Mouse (Mus musculus) forebrain, embryonic 11.5 days (tissue): ENCODE measurements at regions not wholly inside any gene's neighbourhood (a gene's known extent, or its start where the extent isn't known, plus 50 kb on each side); places are given as distances from the start of the nearest gene placed in this dataset.

ENCODE experiments used
- ATAC-seq: fragments of 200-750 bp; cut with Nextera tagmentation; replicated peaks from 2 replicates; pipeline ENCODE4 v1.8.0; 2017; ENCODE audit warnings: moderate TSS enrichment; ENCODE audit not compliant: low FRiP score
- DNase-seq: peaks from one replicate; pipeline ENCODE4 v3.0.0-alpha.2; 2017; ENCODE audit warnings: low spot score
- H3K27ac ChIP-seq: fragments of 300-500 bp; sonication (generic); 2 replicates; pipeline ENCODE4 v1.5.1; 2014; ENCODE audit warnings: low read depth, low read length
- H3K27me3 ChIP-seq: fragments of 300-500 bp; sonication (generic); 2 replicates; pipeline ENCODE4 v1.6.1; 2014; ENCODE audit warnings: mild to moderate bottlenecking, low read length, mixed read lengths; ENCODE audit not compliant: control insufficient read depth, insufficient read depth
- H3K36me3 ChIP-seq: fragments of 300-500 bp; sonication (generic); 2 replicates; pipeline ENCODE4 v1.6.1; 2014; ENCODE audit warnings: mild to moderate bottlenecking, low read length, moderate library complexity, mixed read lengths; ENCODE audit not compliant: control insufficient read depth, insufficient read depth
- H3K4me1 ChIP-seq: fragments of 300-500 bp; sonication (generic); replicated peaks from 2 replicates; pipeline ENCODE4 v1.6.1; 2014; ENCODE audit warnings: low read length, mixed read lengths; ENCODE audit not compliant: control insufficient read depth, insufficient read depth
- H3K4me2 ChIP-seq: fragments of 300-500 bp; sonication (generic); 2 replicates; pipeline ENCODE4 v1.6.1; 2014; ENCODE audit warnings: low read depth, mild to moderate bottlenecking, low read length, moderate library complexity, mixed read lengths; ENCODE audit not compliant: severe bottlenecking
- H3K4me3 ChIP-seq: fragments of 300-500 bp; sonication (generic); 2 replicates; pipeline ENCODE4 v1.5.1; 2014; ENCODE audit warnings: low read depth, low read length
- H3K9ac ChIP-seq: fragments of 300-500 bp; sonication (generic); 2 replicates; pipeline ENCODE4 v1.6.1; 2014; ENCODE audit warnings: low read length
- H3K9me3 ChIP-seq: fragments of 300-500 bp; sonication (generic); 2 replicates; pipeline ENCODE4 v1.6.1; 2016; ENCODE audit warnings: low read length, mixed read lengths; ENCODE audit not compliant: control insufficient read depth
- WGBS: fragments of 180-500 bp; shearing (Covaris S2); extraction: QIAGEN DNeasy Blood & Tissue Kit; methylation state at CpG from one replicate; pipeline ENCODE4 v1.1.7; 2014; 5-methylcytosine and 5-hydroxymethylcytosine counted together

DNA sequence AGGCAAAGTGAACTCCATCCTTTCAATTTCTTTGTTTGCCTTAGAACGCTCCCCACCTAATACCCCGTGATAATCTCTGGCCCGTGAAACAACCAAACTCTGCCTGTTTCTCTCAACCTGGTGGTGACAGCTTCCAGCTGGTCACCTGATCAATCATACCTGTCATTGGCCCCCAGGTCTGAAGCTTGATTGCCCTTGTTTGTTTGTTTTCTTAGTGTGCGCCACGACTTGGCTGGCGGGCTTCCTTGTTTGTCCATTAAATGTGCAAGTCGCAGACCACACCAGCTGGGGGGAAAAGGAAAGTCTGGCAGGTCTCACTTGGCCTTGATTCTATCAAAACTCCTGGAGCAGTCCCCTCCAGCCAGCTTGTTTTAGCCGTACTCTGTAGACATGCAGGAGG lies 666.1 kb downstream of the Kcnj2 start:
- Histone ChIP-seq H3K9me3 (no peaks in the 10 kb centered on the region), H3K4me3 (no peak overlapping the region), H3K4me2 (no peak overlapping the region), H3K4me1 (no peaks in the 10 kb centered on the region), H3K27ac (no peak overlapping the region), H3K27me3 (no peaks in the 10 kb centered on the region), H3K9ac (no peak overlapping the region), H3K36me3 (no peaks in the 10 kb centered on the region)
- 87% methylated on average over 8 of the region's 8 CpGs for WGBS
- no peak for DNase-seq
- ATAC-seq, result no peak

DNA sequence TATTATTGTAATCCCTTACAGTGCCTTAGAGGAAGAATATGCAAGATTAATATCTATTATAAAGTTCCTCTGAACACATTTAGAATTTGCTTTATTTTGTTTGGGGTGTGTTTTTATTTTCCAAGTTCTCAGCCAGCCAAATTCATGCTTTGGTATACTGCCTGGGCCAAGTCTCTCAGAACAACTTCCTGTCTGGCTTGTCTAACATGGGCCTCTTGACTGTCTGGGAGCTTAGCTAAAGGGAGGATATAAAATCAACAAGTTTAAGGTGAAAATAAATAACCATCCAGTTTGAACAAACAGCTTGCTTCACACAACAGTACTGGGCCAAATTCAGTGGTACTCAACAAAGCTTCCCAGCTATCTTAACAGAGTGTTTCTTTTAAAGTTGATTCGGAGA lies 669.5 kb downstream of the Kcnj2 start:
- DNase-seq (no peak), ATAC-seq (no peak)
- no peak overlapping the region for H3K4me2 ChIP-seq
- H3K9me3 ChIP-seq, result no peaks in the 10 kb centered on the region
- no peaks in the 10 kb centered on the region for H3K27me3 ChIP-seq
- no peak overlapping the region for H3K4me3 ChIP-seq
- H3K36me3 ChIP-seq, result no peaks in the 10 kb centered on the region
- 86% methylated on average over 1 of the region's 1 CpGs for WGBS
- no peak overlapping the region for H3K9ac ChIP-seq
- H3K4me1 ChIP-seq, result no peaks in the 10 kb centered on the region
- H3K27ac ChIP-seq, result no peak overlapping the region

DNA sequence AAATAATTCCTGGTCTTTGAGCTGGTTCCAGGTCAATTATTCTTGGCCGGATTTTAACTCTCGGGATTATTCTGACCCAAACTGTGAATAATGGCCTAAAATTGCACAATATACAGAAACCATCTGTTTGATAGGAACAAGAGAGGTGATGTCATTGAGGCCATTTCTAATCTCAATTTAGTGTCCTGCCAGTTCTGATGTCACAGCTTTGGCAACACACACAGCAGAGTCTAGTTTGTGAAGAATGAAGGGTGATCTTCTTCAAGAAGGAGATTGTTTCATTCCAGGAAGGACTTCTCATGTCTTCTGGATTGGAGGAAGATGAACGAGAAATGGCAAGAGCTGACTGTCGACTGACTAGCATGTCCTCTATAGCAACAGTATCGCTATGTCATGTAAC lies 670.0 kb downstream of the Kcnj2 start:
- H3K4me1 ChIP-seq, result no peaks in the 10 kb centered on the region
- no peak overlapping the region for H3K9ac ChIP-seq
- no peaks in the 10 kb centered on the region for H3K9me3 ChIP-seq
- H3K27me3 ChIP-seq, result no peaks in the 10 kb centered on the region
- no peak overlapping the region for H3K4me3 ChIP-seq
- ATAC-seq (no peak), DNase-seq (no peak)
- H3K27ac ChIP-seq, result no peak overlapping the region
- 93% methylated on average over 5 of the region's 5 CpGs for WGBS
- H3K4me2 ChIP-seq, result no peak overlapping the region
- no peaks in the 10 kb centered on the region for H3K36me3 ChIP-seq

DNA sequence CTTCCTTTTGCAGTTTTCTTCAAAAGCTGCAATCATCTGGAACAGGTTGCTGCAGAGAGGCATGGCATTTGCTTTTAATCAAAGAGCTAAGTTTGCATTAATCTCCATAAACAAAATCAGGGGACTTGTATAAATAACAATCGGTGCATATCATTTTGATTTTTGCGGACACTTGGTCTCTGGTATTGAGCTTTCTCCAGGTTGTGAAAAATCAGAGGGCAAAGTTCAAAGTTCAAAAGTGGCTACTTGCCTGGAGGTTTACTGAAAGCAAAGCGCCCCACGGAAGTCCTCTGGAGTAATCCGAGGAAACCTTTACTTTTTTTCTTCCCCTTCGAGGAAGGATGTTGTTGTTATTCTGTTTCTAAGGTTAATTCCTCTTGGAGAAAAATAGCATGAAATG lies 677.4 kb downstream of the Kcnj2 start:
- H3K27me3 ChIP-seq, result no peaks in the 10 kb centered on the region
- H3K4me2 ChIP-seq, result no peak overlapping the region
- ATAC-seq, result no peak
- no peak overlapping the region for H3K9ac ChIP-seq
- no peak overlapping the region for H3K4me3 ChIP-seq
- no peak for DNase-seq
- H3K4me1 ChIP-seq, result no peaks in the 10 kb centered on the region
- H3K36me3 ChIP-seq, result no peaks in the 10 kb centered on the region
- no peaks in the 10 kb centered on the region for H3K9me3 ChIP-seq
- 52% methylated on average over 6 of the region's 6 CpGs for WGBS
- H3K27ac ChIP-seq, result no peak overlapping the region

DNA sequence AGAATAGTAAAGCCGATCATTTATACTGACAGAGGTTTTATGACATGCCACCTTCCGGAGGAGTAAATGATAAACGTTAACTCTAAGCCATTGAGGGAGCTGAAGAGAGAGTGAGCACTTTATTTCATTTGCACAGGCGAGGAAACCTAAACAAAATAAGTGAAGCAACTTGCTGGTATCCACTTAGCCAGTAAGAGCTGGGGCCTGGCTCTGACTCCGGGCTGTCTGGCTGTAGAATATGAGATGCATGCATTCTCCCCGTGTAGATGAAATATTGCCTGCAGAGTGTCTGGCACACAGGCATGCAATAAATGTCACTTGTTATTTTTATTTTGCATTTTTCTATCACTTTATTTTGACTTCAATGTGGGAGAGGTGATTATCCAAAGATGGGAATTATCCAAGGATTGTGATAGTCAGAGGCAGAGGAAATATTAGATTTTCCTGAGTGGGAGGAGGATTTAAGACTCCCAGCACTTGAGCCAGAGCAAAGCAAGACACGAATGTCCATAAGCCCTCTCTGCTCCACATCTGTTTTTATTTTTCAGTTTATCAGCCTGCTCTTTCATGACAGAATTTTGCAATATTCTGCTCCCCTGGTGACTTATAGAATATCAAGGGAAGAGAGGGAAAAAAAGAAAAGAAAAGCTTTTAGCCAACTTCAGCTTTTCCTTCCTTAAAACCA lies 681.4 kb downstream of the Kcnj2 start:
- Histone ChIP-seq H3K36me3 (no peaks in the 10 kb centered on the region), H3K4me3 (no peak overlapping the region), H3K27ac (no peak overlapping the region), H3K9ac (no peak overlapping the region), H3K4me2 (no peak overlapping the region), H3K4me1 (no peaks in the 10 kb centered on the region), H3K27me3 (no peaks in the 10 kb centered on the region), H3K9me3 (no peaks in the 10 kb centered on the region)
- DNase-seq (no peak), ATAC-seq (no peak)
- 79% methylated on average over 7 of the region's 7 CpGs for WGBS

DNA sequence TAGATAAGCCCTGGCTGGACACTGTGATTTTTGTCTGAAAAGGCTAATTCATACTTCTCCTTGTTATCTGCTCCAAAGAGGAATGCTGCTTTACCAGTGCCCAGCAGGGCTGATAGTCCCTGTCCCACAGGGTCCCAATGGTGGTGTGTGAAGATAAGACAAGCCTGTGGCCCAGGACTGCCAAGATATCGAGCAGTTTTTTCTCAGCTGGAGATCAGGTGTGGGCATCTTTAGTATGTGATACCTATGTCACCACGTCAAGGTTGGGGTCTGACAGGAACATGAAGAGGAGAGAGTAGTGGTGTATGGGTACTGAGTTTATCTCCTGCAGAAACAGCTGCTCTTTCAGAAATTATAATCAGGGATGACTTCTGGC lies 682.0 kb downstream of the Kcnj2 start:
- no peaks in the 10 kb centered on the region for H3K36me3 ChIP-seq
- 81% methylated on average over 2 of the region's 2 CpGs for WGBS

DNA sequence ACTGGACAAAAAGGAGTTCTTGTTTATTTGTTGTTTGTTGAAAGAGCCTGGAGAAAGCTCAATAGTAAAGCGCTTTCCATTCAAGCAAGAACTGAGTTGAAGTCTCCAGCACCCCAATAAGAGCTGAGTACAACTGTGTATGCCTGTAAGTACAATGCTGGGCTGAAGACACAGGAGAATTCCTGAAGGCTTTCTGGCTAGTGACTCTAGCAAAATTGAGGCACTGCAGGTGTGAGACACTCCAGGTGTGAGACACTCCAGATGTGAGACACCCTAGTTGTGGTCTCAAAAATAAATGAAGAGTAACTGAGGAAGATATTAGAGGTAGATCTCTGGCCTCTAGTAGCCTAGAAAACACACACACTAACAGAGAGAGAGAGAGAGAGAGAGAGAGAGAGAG lies 682.5 kb downstream of the Kcnj2 start:
- Histone ChIP-seq H3K4me2 (no peak overlapping the region), H3K36me3 (no peaks in the 10 kb centered on the region), H3K4me3 (no peak overlapping the region), H3K27ac (no peak overlapping the region), H3K9me3 (no peaks in the 10 kb centered on the region), H3K4me1 (no peaks in the 10 kb centered on the region), H3K27me3 (no peaks in the 10 kb centered on the region), H3K9ac (no peak overlapping the region)
- WGBS, result 85% methylated on average over 1 of the region's 1 CpGs
- DNase-seq, result no peak
- ATAC-seq, result no peak

More for the DNA sequence above, 682.0 kb downstream of the Kcnj2 start:
- DNase-seq (no peak), ATAC-seq (no peak)
- H3K9me3 ChIP-seq, result no peaks in the 10 kb centered on the region
- H3K27me3 ChIP-seq, result no peaks in the 10 kb centered on the region
- H3K4me3 ChIP-seq, result no peak overlapping the region
- no peak overlapping the region for H3K27ac ChIP-seq
- H3K4me2 ChIP-seq, result no peak overlapping the region
- no peaks in the 10 kb centered on the region for H3K4me1 ChIP-seq
- H3K9ac ChIP-seq, result no peak overlapping the region

DNA sequence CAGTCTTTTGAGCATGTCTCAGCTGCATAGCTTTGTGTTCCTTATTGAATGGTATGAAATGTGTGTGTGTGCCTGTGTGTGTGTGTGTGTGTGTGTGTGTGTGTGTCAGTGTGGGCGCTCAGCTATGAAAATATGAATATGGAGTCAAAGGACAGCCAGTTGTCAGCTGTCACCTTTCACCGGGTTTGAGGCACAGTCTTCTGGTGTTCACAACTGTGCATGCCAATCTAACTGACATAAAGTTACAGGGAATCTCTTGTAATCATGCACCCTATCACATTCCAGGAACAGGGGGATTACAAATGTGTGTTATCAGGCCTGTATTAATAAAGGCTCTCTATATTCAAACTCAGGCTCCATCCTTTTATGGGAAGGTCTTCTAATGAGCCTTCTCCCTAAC lies 688.8 kb downstream of the Kcnj2 start:
- no peak overlapping the region for H3K4me3 ChIP-seq
- DNase-seq, result no peak
- no peak overlapping the region for H3K27ac ChIP-seq
- WGBS, result 98% methylated on average over 2 of the region's 2 CpGs
- no peak overlapping the region for H3K4me2 ChIP-seq
- no peak for ATAC-seq
- H3K36me3 ChIP-seq, result no peaks in the 10 kb centered on the region
- H3K4me1 ChIP-seq, result no peaks in the 10 kb centered on the region
- no peaks in the 10 kb centered on the region for H3K9me3 ChIP-seq
- no peaks in the 10 kb centered on the region for H3K27me3 ChIP-seq
- H3K9ac ChIP-seq, result no peak overlapping the region

DNA sequence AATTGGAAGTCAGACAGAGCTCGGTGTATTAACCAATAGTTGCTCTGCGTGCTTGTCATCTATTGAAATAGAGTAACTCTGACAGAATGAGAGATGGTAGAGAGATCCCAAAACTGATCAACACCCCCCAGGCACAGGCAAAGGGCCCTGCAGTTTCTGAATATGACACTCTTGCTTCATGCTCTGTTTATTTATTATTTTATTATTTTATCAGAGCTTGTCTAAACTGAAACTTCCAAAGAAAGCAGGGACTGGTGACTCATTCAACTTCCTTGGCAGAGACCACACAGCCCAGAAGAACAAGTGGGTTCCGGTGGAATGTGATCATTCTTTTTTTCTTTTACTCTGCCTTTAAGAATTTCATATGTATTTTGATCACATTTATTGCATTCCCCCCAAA lies 697.1 kb downstream of the Kcnj2 start:
- 80% methylated on average over 3 of the region's 3 CpGs for WGBS
- Histone ChIP-seq H3K9me3 (no peaks in the 10 kb centered on the region), H3K4me1 (no peaks in the 10 kb centered on the region), H3K9ac (no peak overlapping the region), H3K27me3 (no peaks in the 10 kb centered on the region), H3K4me3 (no peak overlapping the region), H3K4me2 (no peak overlapping the region), H3K36me3 (no peaks in the 10 kb centered on the region), H3K27ac (no peak overlapping the region)
- ATAC-seq, result no peak
- no peak for DNase-seq
